Mouse (Mus musculus) embryonic fibroblast, embryonic 13.5 days (primary cell): ENCODE measurements around the gene Cbfb. TPM values are rescaled to one million over a fixed set of nuclear protein-coding genes. Genes with fewer than 3 reads are reported as not detected.
"Not testable (repeated sequence)": the region's sequence is repeated elsewhere in the genome, so short reads cannot be mapped to it uniquely, and the experiment has no call there.

Source experiments
- H3K27ac ChIP-seq: 2 replicates; pipeline ENCODE4 v1.5.1; 2012; ENCODE audit warnings: low read length, control low read depth, inconsistent platforms; ENCODE audit not compliant: insufficient read depth
- H3K4me1 ChIP-seq: 2 replicates; pipeline ENCODE4 v1.6.1; 2011; ENCODE audit warnings: low read length; ENCODE audit not compliant: control insufficient read depth, insufficient read depth
- H3K4me3 ChIP-seq: 2 replicates; pipeline ENCODE4 v1.5.1; 2011; ENCODE audit warnings: mild to moderate bottlenecking, control low read depth, low read length; ENCODE audit not compliant: insufficient read depth
- CTCF ChIP-seq: IDR thresholded peaks from 2 replicates; pipeline ENCODE4 v1.5.1; 2011; ENCODE audit warnings: mild to moderate bottlenecking, control low read depth, low read length, moderate library complexity, borderline replicate concordance; ENCODE audit not compliant: insufficient read depth
- POLR2A ChIP-seq: IDR thresholded peaks from 2 replicates; pipeline ENCODE4 v1.6.1; 2011; ENCODE audit warnings: low read depth, mild to moderate bottlenecking, control low read depth, low read length, moderate library complexity
- polyA plus RNA-seq: library from polyadenylated mRNA; stranded (reverse); fragments of >200 nt; gene quantifications from 2 replicates; pipeline ENCODE4 v1.2.4, GENCODE M21; 2011; ENCODE audit warnings: low read depth; ENCODE audit not compliant: missing spikeins, insufficient read length

Gene Cbfb
- polyA plus RNA-seq, 1 experiment, result 145 TPM

DNA sequence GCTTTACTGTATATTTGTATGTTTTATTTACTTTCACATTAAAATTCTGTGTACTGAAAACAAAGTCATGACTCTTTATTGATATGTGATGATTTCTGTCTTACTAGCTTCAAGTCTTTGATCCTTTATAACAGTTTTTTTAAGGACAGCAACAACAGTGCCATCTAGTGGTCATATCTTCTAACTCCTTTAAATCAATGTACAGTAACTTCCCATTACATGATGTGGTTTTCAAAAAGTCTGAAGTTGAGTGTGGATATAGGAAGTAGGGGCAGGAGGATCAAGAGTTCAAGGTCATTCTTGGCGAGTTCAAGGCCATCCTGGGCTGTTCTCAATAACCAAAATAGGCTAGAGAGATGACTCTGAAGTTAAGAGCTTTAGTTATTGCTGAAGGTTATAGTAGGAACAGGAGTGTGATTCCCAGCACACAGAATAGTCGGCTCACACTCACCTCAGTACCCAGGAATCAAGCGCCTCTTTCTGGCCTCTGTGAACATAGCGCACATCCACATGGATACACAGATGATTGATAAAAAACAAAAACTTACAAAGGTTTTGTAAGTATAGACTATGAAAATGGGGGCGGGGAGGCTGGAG is 47.5 kb downstream of the Cbfb start:
- H3K4me3 ChIP-seq, result no peak overlapping the region
- TF ChIP-seq POLR2A, result no peak
- TF ChIP-seq CTCF, result no peak
- H3K27ac ChIP-seq, result no peak overlapping the region
- H3K4me1 ChIP-seq, result no peaks in the 10 kb centered on the region

GRCm38 (mm10) chr8:105223850-105224249 is 53.4 kb downstream of the Cbfb start:
- Histone ChIP-seq H3K27ac (peak overlapping the region; percentile 69; the same call in 1 of the 2 replicates), H3K4me1 (no peaks in the 10 kb centered on the region; the same call in 1 of the 2 replicates), H3K4me3 (no peak overlapping the region)
- TF ChIP-seq CTCF (no peak), POLR2A (no peak)

DNA sequence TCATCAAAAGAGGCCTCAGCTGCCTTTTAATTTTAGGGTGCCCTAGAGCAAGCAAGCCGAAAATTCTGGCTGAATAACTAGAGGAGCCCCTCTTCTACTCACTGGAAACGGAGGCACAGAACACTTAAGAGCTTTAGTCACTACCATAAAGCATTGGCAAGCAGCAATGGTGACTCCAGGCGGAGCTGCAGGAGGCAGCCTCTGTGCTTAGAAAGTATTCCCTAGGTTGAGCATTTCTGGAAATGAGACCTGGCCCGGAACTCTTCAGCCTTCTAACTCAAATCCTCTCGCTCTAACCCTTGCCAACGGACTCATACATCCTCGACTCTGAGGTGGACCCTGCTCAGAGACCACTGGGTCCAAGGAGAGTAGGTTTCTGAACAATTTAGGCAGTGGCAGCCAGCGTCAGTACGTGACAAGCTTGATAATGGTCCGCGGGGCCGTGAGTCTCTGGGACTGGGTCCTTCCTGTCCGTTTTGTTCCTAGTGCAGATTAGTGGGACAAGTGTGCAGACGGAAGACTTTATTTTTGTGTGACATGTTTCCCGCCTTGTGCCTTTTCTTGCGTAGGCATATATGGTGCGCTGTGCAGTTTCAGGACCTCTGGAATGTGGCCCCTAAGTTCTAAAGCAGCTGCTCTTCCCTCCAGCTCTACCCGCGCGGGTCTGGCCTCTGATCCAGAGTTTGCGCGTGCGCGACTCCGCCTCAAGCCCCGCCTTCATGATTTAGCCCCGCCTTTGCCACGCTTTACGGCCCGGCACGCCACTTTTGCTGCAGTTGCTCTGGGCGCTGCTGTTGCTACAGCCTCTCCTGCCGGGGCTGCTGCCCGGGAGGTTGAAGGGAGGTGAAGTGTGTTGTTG is 54.2 kb downstream of the Cbfb start, which contains the start of gene D230025D16Rik:
TSS of gene D230025D16Rik (plus strand) at position 733 of the 859 bp plus-strand sequence.
- TF ChIP-seq CTCF, result no peak
- peak; percentile 97 for TF ChIP-seq POLR2A
- Histone ChIP-seq H3K4me3 (peak within 1 kb of the TSS; percentile 92), H3K4me1 (no peaks in the 10 kb centered on the region; the same call in 1 of the 2 replicates), H3K27ac (peak within 1 kb of the TSS; percentile 69)

DNA sequence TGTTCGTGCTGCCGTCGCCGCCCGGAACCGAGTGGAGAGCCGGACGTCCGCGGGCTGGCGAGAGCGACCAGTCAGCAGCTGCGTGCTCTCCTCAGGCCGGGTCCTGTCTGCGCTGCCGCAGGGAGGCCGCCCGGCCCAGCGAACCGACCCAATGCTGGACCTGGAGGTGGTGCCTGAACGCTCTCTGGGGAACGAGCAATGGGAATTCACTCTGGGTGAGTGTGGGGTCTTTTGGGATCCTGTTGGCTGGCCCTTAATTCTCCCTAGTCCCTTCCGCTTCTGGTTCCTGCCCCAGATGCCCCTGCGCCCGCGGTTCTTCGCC is 54.8 kb downstream of the Cbfb start:
- H3K4me3 ChIP-seq, result peak overlapping the region; percentile 92
- peak overlapping the region; percentile 21; the same call in 1 of the 2 replicates for H3K27ac ChIP-seq
- TF ChIP-seq CTCF, result no peak
- no peak for TF ChIP-seq POLR2A
- H3K4me1 ChIP-seq, result no peaks in the 10 kb centered on the region; the same call in 1 of the 2 replicates

DNA sequence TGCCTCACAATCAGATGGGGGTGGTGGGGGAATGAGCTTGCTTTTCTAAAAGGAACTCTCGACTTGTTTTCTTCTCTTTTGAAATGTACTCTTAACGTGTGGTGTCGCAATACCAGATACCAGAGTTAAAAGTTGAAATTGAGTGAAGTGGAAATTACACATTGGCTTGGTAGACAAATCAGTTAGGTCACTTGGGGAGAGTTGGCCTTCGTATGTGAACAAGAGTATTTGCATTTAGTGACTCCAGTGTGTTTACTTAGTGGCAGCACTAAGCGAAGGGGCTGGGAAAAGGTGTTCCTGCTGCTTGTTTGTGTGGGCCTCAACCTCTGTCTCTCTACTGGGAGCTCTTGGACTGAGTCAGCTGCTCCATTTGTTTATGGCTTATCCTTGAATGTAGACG is 55.4 kb downstream of the Cbfb start:
- Histone ChIP-seq H3K27ac (no peak overlapping the region), H3K4me1 (no peaks in the 10 kb centered on the region; the same call in 1 of the 2 replicates), H3K4me3 (peak overlapping the region; percentile 92)
- TF ChIP-seq CTCF, result no peak
- TF ChIP-seq POLR2A, result no peak

DNA sequence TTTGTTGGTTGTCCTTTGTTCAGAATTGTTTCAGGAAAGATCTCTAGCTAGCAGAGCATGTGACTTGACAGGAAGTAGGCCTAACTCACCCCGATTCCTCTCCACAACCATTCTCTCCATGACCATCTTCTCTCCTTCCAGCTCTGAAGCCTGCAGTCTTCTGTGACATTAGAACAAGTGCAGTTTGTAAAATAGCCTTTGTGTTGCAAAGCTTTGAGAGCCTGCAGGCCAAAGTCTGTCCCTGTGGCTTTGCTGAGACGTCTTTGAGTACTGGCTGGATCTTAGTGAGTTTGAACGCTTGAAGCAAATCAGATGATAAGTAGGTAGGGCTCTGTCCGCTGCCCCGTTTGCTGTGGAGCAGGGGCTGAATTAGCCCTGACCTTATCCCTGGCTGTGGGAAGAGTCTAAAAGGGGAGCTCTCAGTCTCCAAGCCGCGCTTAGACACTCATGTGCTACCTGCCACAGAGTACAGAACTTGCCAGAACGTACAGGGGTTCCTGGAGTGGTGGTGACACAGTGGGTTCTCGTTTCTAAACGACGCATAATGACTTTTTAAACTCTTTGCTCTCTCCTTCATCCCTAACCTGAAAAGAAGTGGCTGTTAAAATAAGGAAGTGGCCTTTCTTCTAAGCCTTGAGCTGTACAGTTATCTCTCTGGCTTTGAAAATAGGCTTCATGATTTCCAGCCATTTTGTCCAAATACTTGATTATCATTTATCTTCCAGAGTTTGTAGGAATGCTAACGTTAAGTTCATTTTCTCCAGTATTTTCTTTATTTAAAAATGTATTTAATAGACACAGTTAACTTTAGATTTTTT is 61.2 kb downstream of the Cbfb start:
- Histone ChIP-seq H3K27ac (no peak overlapping the region), H3K4me3 (no peak overlapping the region), H3K4me1 (no peaks in the 10 kb centered on the region)
- TF ChIP-seq CTCF (no peak), POLR2A (no peak)

DNA sequence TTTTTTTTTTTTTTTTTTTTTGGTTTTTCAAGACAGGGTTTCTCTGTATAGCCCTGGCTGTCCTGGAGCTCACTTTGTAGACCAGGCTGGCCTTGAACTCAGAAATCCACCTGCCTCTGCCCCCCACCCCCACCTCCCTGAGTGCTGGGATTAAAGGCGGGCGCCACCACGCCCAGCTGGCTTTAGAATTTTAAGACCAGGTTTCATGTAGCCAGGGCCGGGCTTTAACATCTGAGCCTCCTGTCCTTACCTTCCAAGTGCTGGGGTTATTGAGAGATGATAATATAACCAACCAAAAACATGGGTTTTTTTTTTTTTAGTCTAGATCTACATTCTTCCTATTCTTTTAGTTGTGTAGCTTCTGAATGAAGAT is 61.8 kb downstream of the Cbfb start:
- not testable (repeated sequence) for H3K4me3 ChIP-seq, H3K4me1 ChIP-seq, H3K27ac ChIP-seq

DNA sequence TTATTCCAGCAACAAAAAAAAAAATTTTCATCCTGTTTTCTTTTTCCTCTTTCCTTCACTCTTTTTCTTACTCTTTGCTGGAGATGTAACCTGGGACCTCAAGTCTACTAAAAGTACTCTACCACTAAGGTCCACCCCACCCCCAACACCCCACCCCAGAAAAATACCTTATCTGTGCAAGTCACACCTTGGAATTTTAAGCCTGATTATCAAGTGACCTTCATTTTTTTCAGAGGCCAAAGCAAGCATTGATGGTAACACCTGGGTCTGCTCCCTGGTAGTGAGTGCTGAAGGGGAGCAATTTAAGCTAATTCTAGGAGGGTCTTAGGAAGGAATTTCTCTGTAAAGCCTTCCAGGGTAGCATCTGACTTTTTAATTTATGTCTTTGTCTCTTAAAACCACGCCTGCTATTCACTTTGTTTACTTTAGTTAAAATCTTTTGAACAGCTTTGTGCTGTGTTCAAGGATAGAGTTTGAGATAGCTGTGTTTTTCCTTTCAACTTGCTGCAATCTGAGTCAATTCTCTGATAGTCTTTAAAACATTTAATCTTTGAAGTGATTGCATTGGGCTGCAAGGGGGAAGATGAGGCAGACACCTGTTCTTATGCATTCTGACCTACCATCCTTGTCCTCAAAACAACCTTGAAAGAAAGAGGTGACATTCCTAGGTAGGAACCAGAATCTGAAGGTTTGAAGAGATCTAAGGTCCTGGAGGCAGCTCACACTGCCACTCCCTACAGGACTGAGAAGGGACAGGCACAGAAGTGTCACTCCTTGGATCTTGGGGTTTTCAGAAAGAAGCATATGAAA is 62.9 kb downstream of the Cbfb start:
- H3K4me1 ChIP-seq, result no peaks in the 10 kb centered on the region
- TF ChIP-seq CTCF (no peak), POLR2A (no peak)
- H3K4me3 ChIP-seq, result no peak overlapping the region
- no peak overlapping the region for H3K27ac ChIP-seq

DNA sequence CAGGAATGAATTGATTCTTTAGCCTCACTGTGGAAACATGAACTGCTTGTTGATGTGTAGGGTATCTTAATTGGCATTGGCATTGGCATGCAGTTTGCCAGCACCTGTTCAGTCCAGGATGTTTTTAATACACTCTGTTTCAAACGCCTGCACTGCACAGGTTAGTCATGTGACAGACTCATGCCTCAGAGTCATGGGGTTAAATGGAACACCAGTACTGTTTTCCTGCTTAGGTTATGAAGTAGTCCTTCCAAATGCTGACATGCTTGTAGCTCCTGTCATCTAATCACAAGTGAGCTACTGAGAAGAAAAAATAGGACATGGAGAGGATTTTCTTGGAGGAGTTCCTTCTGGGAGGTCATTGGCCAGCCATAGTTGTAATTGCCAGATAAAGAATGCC is 64.7 kb downstream of the Cbfb start:
- no peaks in the 10 kb centered on the region for H3K4me1 ChIP-seq
- H3K27ac ChIP-seq, result no peak overlapping the region
- H3K4me3 ChIP-seq, result no peak overlapping the region
- no peak for TF ChIP-seq CTCF
- TF ChIP-seq POLR2A, result no peak
